Mouse (Mus musculus): Measurements from ENCODE around the gene Galnt15. TPM values are rescaled to one million over a fixed set of nuclear protein-coding genes. Genes with fewer than 3 reads are reported as not detected.
A peak's percentile ranks its signal among the peaks of the same experiment; 100 is the strongest.

Gene Galnt15
- polyA plus RNA-seq, 1 experiment: 3.5 TPM

DNA sequence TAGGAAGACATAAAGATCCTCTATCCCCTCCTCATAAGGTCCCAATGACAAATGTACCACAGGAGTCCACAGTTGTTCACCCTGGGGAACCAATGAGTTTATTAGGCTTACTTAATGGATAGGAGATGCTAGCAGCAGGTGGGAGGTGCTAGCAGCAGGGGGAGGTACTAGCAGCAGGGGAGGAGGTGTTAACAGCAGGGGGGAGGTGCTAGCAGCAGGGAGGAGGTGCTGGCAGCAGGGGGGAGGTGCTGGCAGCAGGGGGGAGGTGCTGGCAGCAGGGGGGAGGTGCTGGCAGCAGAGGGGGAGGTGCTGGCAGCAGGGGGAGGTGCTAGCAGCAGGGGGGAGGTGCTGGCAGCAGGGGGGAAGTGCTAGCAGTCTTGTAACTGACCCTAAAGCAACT lies 6.3 kb upstream of the Galnt15 start:
- Histone ChIP-seq H3K4me3 (replicated peaks; ENCODE audit: control insufficient read depth, low read depth, low read length) (no peak overlapping the region), H3K27ac (ENCODE audit: control insufficient read depth, insufficient read depth, low read depth, low read length, poor library complexity) (no peak overlapping the region), H3K4me1 (ENCODE audit: control insufficient read depth, insufficient read depth, low read length) (no peaks in the 10 kb centered on the region)
- TF ChIP-seq CTCF (IDR thresholded peaks at IDR 0.05; ENCODE audit: control insufficient read depth, insufficient read depth, low read length) (no peak), POLR2A (IDR thresholded peaks at IDR 0.05; ENCODE audit: borderline replicate concordance, control insufficient read depth, low read depth, low read length) (no peak)

DNA sequence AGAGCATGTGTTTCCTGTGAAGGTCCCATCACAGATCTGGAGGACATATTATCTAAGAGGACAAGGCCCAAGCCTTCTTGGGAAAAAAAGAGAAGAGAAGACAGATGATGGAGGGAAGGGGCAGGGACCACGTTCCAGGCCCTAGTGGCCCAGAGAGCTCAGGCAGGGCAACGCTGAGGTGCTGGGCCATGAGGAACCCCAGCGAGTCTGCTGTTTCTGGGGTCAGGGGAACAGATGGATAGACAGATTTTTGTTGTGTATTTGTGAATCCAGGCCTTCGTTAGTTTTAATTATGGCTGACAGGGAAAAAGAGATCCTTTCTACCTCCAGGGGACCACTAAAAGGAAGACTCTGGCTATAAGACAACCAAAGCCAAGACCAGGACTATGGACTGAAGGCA lies 4.9 kb upstream of the Galnt15 start:
- WGBS: 80% methylated on average over 4 of the region's 4 CpGs
- TF ChIP-seq POLR2A (IDR thresholded peaks at IDR 0.05; ENCODE audit: borderline replicate concordance, control insufficient read depth, low read depth, low read length): no peak
- TF ChIP-seq CTCF (IDR thresholded peaks at IDR 0.05; ENCODE audit: control insufficient read depth, insufficient read depth, low read length): no peak
- Histone ChIP-seq H3K4me3 (replicated peaks; ENCODE audit: control insufficient read depth, low read depth, low read length) (no peak overlapping the region), H3K27ac (ENCODE audit: control insufficient read depth, insufficient read depth, low read depth, low read length, poor library complexity) (no peak overlapping the region), H3K4me1 (ENCODE audit: control insufficient read depth, insufficient read depth, low read length) (no peaks in the 10 kb centered on the region)

DNA sequence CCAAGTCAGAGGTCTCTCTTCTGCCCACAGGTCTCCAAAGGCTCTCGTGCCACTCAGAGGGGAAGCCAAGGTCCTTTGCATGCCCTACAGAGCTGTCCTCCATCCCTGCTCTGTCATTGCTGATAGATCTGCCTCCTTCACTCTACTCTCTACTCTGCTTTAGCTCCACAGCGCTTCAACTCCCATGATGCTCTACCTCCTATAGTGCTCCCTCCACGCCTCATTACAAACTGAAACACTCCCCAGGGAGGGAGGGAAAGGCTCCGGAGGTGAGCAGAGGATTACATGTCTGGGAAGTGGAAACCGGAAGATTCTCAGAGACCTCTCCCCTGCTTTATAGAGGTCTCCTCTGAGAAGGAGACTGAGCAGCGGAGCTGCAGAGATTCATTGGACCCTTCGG lies 1.6 kb upstream of the Galnt15 start:
- Histone ChIP-seq H3K4me1 (ENCODE audit: control insufficient read depth, insufficient read depth, low read length) (no peaks in the 10 kb centered on the region), H3K27ac (ENCODE audit: control insufficient read depth, insufficient read depth, low read depth, low read length, poor library complexity) (no peak overlapping the region), H3K4me3 (replicated peaks; ENCODE audit: control insufficient read depth, low read depth, low read length) (no peak overlapping the region)
- no peak for TF ChIP-seq POLR2A (IDR thresholded peaks at IDR 0.05; ENCODE audit: borderline replicate concordance, control insufficient read depth, low read depth, low read length)
- no peak for TF ChIP-seq CTCF (IDR thresholded peaks at IDR 0.05; ENCODE audit: control insufficient read depth, insufficient read depth, low read length)
- WGBS: 69% methylated on average over 7 of the region's 7 CpGs

DNA sequence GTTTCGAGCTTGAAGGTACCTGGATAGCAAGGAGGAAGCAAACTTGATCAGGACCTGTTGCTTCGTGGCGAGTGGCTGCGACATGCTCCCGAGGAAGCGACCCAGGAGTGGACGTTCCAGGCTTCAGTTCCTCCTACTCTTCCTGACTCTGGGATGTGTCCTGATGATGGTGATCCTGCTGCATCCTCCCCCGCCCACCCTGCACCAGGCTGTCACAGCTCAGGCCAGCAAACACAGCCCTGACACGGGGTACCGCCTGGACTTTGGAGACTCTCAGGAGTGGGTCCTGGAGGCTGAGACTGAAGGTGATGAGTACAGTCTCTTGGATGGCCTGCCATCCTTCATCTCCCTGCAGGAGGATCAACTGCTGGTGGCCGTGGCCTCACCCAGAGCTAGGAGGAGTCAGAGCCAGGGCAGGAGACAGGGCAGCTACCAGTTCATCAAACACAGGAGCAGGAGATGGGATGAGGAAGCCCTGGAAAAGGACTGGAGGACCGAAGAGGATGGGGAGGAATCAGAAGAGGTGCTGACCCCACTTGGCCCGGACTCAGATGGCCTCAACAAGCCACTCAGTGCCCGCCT lies 713 bp downstream of the Galnt15 start:
- Histone ChIP-seq H3K27ac (ENCODE audit: control insufficient read depth, insufficient read depth, low read depth, low read length, poor library complexity) (no peak overlapping the region), H3K4me1 (ENCODE audit: control insufficient read depth, insufficient read depth, low read length) (no peaks in the 10 kb centered on the region), H3K4me3 (replicated peaks; ENCODE audit: control insufficient read depth, low read depth, low read length) (no peak overlapping the region)
- 62% methylated on average over 14 of the region's 14 CpGs for WGBS
- TF ChIP-seq CTCF (IDR thresholded peaks at IDR 0.05; ENCODE audit: control insufficient read depth, insufficient read depth, low read length) (no peak), POLR2A (IDR thresholded peaks at IDR 0.05; ENCODE audit: borderline replicate concordance, control insufficient read depth, low read depth, low read length) (no peak)

DNA sequence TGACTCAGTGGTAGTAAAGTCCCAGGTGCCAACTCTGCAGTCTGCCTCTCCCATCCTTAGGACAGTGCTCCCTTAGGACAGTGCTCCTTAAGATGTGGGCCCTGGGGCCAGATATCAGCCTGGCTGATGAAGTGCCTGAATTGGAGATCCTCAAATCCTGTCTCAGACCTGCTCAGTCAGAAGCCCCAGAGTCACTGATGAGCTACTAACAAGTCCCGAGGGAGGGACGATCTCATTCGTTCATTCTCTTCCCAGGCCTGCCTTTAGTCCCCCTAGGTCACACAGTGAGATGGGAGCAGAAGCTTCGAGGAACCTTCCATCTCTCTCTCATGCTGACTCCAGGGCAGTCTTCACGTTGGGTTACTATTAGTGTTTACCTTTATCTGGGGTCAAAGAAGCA lies 1.3 kb downstream of the Galnt15 start:
- WGBS: 77% methylated on average over 5 of the region's 5 CpGs
- TF ChIP-seq POLR2A (IDR thresholded peaks at IDR 0.05; ENCODE audit: borderline replicate concordance, control insufficient read depth, low read depth, low read length) (no peak), CTCF (IDR thresholded peaks at IDR 0.05; ENCODE audit: control insufficient read depth, insufficient read depth, low read length) (no peak)
- Histone ChIP-seq H3K4me3 (replicated peaks; ENCODE audit: control insufficient read depth, low read depth, low read length) (no peak overlapping the region), H3K4me1 (ENCODE audit: control insufficient read depth, insufficient read depth, low read length) (no peaks in the 10 kb centered on the region), H3K27ac (ENCODE audit: control insufficient read depth, insufficient read depth, low read depth, low read length, poor library complexity) (no peak overlapping the region)

DNA sequence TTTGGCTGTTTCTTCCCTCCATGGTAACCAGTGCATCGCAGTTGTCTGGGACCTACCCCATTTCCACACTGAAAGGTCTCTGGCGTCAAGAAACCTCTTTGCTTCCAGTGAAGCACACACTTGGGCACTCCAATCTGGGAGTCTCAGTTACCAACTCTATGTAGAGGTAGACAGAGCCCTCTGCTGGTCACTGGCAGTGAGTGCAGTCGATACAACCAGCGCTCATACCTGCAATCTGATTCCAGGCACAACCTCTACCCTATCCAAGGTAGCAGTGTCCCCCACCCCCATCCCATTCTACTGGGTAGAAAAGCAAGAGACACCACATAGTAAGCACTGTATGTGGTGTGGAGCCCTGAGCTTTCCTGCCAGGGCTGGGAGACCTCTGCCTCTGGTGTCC lies 3.7 kb downstream of the Galnt15 start:
- Histone ChIP-seq H3K4me3 (replicated peaks; ENCODE audit: control insufficient read depth, low read depth, low read length) (no peak overlapping the region), H3K27ac (ENCODE audit: control insufficient read depth, insufficient read depth, low read depth, low read length, poor library complexity) (no peak overlapping the region), H3K4me1 (ENCODE audit: control insufficient read depth, insufficient read depth, low read length) (no peaks in the 10 kb centered on the region)
- no peak for TF ChIP-seq POLR2A (IDR thresholded peaks at IDR 0.05; ENCODE audit: borderline replicate concordance, control insufficient read depth, low read depth, low read length)
- TF ChIP-seq CTCF (IDR thresholded peaks at IDR 0.05; ENCODE audit: control insufficient read depth, insufficient read depth, low read length): peak; percentile 68
- WGBS: 8% methylated on average over 4 of the region's 4 CpGs

DNA sequence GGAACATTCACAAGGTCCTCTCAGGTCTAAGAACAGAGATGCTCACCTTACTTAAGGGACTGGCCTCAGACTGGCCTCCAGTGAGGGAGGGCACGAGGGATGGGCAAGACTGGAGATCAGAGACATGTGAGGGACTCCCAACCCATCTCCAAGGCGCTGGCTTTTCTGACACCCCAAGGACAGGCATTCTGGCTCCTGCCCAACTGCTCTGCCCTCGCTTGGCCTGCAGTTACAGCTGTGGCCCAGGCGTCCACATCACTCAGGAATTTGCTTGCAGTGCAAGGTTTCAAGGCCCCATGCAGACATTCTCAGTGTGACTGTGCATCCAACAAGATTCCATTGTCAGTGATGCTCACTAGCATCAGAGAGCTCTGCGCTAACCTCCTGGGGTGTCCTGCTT lies 7.7 kb downstream of the Galnt15 start:
- WGBS: 77% methylated on average over 5 of the region's 5 CpGs
- Histone ChIP-seq H3K4me1 (ENCODE audit: control insufficient read depth, insufficient read depth, low read length) (no peaks in the 10 kb centered on the region), H3K27ac (ENCODE audit: control insufficient read depth, insufficient read depth, low read depth, low read length, poor library complexity) (no peak overlapping the region), H3K4me3 (replicated peaks; ENCODE audit: control insufficient read depth, low read depth, low read length) (no peak overlapping the region)
- TF ChIP-seq POLR2A (IDR thresholded peaks at IDR 0.05; ENCODE audit: borderline replicate concordance, control insufficient read depth, low read depth, low read length) (no peak), CTCF (IDR thresholded peaks at IDR 0.05; ENCODE audit: control insufficient read depth, insufficient read depth, low read length) (no peak)

DNA sequence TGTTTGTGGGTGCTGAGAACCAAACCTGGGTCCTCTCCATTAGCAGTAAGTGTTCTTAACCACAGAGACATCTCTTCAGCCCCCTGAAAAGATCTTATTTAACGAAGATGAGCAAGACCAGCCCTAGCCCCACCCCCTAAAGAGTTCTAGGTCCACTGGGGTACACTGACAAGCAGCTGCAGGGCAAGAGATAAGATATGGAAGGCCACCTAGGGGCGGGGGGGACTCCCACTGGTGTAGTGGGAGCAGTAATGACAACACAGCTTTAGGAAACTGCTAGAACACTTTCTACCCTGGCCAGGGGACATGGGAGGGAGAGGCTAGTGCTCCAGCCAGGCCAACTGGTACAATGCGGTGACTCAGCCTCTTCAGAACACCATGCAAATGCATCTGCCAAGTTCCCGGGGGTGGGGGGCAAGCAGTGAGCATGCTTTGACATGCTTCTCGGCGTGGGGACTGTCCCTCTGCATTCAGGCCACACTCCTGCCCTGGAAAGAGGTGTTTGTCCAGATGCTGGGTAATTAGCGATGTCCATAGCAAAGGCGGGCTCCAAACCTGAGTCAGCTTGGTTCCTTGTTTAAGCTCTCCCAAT lies 9.0 kb downstream of the Galnt15 start:
- Histone ChIP-seq H3K4me1 (ENCODE audit: control insufficient read depth, insufficient read depth, low read length) (no peaks in the 10 kb centered on the region), H3K27ac (ENCODE audit: control insufficient read depth, insufficient read depth, low read depth, low read length, poor library complexity) (no peak overlapping the region), H3K4me3 (replicated peaks; ENCODE audit: control insufficient read depth, low read depth, low read length) (no peak overlapping the region)
- 74% methylated on average over 8 of the region's 8 CpGs for WGBS
- TF ChIP-seq CTCF (IDR thresholded peaks at IDR 0.05; ENCODE audit: control insufficient read depth, insufficient read depth, low read length) (no peak), POLR2A (IDR thresholded peaks at IDR 0.05; ENCODE audit: borderline replicate concordance, control insufficient read depth, low read depth, low read length) (no peak)

DNA sequence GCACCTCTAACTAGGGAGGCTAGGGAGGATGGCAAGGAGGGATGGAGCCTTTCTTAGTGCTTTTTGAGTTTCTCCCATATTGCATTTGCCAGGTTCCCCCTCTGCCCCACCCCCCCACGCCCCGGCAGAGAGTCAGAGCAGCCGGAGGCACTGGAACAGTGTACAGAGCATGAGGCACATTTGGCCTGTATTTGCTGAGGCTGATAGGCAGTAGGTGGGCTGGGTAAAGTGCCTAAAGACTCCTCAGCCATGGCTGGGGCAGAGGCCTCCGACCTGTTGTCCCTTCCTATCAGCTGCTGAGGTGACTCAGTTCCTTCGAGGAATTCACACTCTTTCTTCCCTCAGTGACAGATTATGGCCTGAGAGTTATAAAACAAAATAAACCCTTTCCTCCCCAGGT lies 13.3 kb downstream of the Galnt15 start:
- no peak overlapping the region for H3K4me3 ChIP-seq (replicated peaks; ENCODE audit: control insufficient read depth, low read depth, low read length)
- no peak for TF ChIP-seq POLR2A (IDR thresholded peaks at IDR 0.05; ENCODE audit: borderline replicate concordance, control insufficient read depth, low read depth, low read length)
- no peak for TF ChIP-seq CTCF (IDR thresholded peaks at IDR 0.05; ENCODE audit: control insufficient read depth, insufficient read depth, low read length)

More for the DNA sequence above, 13.3 kb downstream of the Galnt15 start:
- Histone ChIP-seq H3K27ac (ENCODE audit: control insufficient read depth, insufficient read depth, low read depth, low read length, poor library complexity) (no peak overlapping the region), H3K4me1 (ENCODE audit: control insufficient read depth, insufficient read depth, low read length) (no peaks in the 10 kb centered on the region)
- WGBS: 66% methylated on average over 5 of the region's 5 CpGs

All from bone marrow, adult 2 months (tissue).